Mouse (Mus musculus): ENCODE measurements around the gene Xiap.

Xiap gene

GRCm38 (mm10) chrX:42087731-42088130, 28.3 kb downstream of the Xiap start:
- no peak for DNase-seq (ENCODE audit: low read depth, low spot score)

- DNase-seq (ENCODE audit: low read depth, low spot score) = no peak
Observed at GRCm38 (mm10) chrX:42088136-42088535, 28.7 kb downstream of the Xiap start.

- DNase-seq (ENCODE audit: low read depth, low spot score) = no peak
Observed at GRCm38 (mm10) chrX:42107137-42107536, 47.7 kb downstream of the Xiap start.

GRCm38 (mm10) chrX:42110585-42110984, 51.1 kb downstream of the Xiap start:
- no peak for DNase-seq (ENCODE audit: low read depth, low spot score)

GRCm38 (mm10) chrX:42119442-42120048, 60.1 kb downstream of the Xiap start:
- no peak for DNase-seq (ENCODE audit: low read depth, low spot score)

- DNase-seq (ENCODE audit: low read depth, low spot score) = no peak
Observed at GRCm38 (mm10) chrX:42124963-42125697, 65.7 kb downstream of the Xiap start.

- DNase-seq (ENCODE audit: low read depth, low spot score) = no peak
Observed at GRCm38 (mm10) chrX:42139882-42140281, 80.4 kb downstream of the Xiap start.

- no peak for DNase-seq (ENCODE audit: low read depth, low spot score)
Observed at GRCm38 (mm10) chrX:42142620-42143019, 83.1 kb downstream of the Xiap start.

GRCm38 (mm10) chrX:42143991-42144390, 84.5 kb downstream of the Xiap start:
- DNase-seq (ENCODE audit: low read depth, low spot score) = no peak

- DNase-seq (ENCODE audit: low read depth, low spot score) = no peak
Observed at GRCm38 (mm10) chrX:42148016-42148451, 88.6 kb downstream of the Xiap start.

- peak; percentile 69 for DNase-seq (ENCODE audit: low read depth, low spot score)
Observed at GRCm38 (mm10) chrX:42148788-42149556, 89.5 kb downstream of the Xiap start, which contains the start of gene Stag2. TSS of gene Stag2 (plus strand) at chrX:42149317.

GRCm38 (mm10) chrX:42149557-42150345, 90.3 kb downstream of the Xiap start:
- DNase-seq (ENCODE audit: low read depth, low spot score) = no peak

- DNase-seq (ENCODE audit: low read depth, low spot score) = peak; percentile 73
Observed at GRCm38 (mm10) chrX:42150346-42151023, 91.0 kb downstream of the Xiap start.

- DNase-seq (ENCODE audit: low read depth, low spot score) = no peak
Observed at GRCm38 (mm10) chrX:42151024-42151754, 91.7 kb downstream of the Xiap start.

GRCm38 (mm10) chrX:42151903-42152369, 92.5 kb downstream of the Xiap start:
- DNase-seq (ENCODE audit: low read depth, low spot score) = peak; percentile 51

GRCm38 (mm10) chrX:42153056-42153455, 93.6 kb downstream of the Xiap start:
- no peak for DNase-seq (ENCODE audit: low read depth, low spot score)

All from brain, embryonic 18.5 days (tissue).